Mouse (Mus musculus): ENCODE data around the gene Prss38.
"Not testable (repeated sequence)": the region's sequence is repeated elsewhere in the genome, so short reads cannot be mapped to it uniquely, and the experiment has no call there.

The Prss38 gene

GRCm38 (mm10) chr11:59369848-59370247, 5.6 kb downstream of the Prss38 start:
- no peak for DNase-seq (ENCODE audit: low spot score)

DNA sequence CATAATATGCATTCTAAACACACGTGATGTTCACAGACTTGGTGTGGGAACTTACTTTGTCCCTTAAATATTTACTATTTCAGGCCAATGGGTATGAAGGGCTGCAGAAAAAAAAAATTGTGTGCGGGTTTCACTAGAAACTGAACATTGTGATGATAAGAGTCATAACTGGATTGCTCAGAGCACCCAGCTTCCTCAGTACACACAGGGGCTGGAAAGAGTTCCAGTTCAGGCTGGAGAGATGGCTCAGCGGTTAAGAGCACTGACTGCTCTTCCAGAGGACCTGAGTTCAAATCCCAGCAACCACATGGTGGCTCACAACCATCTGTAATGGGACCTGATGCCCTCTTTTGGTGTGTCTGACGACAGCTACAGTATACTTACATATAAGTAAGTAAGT, 7.5 kb downstream of the Prss38 start:
- not testable (repeated sequence) for DNase-seq (ENCODE audit: low spot score)

- DNase-seq (ENCODE audit: low spot score): peak; percentile 51
Measured at GRCm38 (mm10) chr11:59366633-59367032, 8.8 kb downstream of the Prss38 start.

DNA sequence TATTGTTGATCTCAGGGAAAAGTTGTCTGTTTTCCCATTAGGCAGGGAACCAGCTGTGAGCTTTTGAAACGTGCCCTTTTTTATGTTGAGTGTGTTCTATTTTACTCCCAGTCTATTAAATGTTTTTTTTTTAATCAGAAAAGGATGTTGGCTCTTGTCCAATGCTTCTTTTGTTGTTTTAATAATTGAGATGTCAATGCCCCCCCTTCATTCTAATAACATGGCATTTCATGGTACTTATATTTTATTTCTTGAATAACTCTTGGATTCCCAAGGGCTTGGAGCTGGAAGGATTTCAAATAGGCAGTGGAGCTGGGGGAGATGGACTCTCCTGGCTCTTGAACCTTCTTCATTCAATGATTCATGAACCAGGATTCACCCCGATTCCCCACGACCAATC, 9.4 kb downstream of the Prss38 start:
- DNase-seq (ENCODE audit: low spot score): no peak

GRCm38 (mm10) chr11:59364417-59364816, 11.0 kb downstream of the Prss38 start:
- no peak for DNase-seq (ENCODE audit: low spot score)

- DNase-seq (ENCODE audit: low spot score): no peak
Measured at GRCm38 (mm10) chr11:59364007-59364406, 11.4 kb downstream of the Prss38 start.

DNA sequence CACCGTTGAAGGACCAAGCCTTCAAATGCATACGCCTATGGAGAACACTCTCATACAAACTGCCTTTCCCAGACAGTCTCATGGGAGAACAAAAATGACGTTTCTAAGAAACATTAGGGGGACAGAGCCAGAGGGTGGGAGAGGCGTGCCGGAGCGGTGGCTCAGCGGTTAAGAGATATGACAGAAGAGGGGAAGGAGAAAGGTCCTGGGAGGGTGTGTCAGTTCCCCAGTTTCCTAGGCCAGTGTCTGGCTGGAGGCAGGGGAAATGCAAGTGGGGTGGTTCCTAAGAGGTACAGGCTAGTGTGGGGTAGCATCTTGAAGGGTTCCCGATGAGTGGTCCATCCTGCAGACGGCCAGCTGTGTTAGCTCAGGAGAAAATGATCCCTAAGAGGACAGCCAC, 14.2 kb downstream of the Prss38 start:
- DNase-seq (ENCODE audit: low spot score): no peak

DNA sequence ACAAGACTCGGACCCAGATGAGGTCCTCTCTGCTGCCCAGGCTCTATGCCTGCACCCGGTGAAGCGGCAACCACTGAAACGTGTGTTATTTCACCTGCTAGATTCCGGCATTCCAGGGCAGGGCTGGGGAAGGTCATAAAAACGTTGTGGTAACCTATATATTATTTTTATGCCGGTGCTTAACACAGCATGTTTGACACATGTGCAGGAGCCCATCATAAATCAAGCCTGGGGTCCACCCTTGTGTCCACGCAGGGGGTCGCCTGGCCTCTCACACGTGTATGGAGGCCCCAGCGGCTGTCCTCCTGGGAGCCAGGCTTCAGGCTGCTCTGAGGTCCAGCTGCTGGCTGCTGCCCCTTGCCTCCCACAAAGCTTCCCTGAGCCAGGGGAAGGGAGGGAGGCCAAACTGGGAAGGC, 18.6 kb downstream of the Prss38 start:
- DNase-seq (ENCODE audit: low spot score): no peak

GRCm38 (mm10) chr11:59354793-59355192, 20.7 kb downstream of the Prss38 start:
- no peak for DNase-seq (ENCODE audit: low spot score)

DNA sequence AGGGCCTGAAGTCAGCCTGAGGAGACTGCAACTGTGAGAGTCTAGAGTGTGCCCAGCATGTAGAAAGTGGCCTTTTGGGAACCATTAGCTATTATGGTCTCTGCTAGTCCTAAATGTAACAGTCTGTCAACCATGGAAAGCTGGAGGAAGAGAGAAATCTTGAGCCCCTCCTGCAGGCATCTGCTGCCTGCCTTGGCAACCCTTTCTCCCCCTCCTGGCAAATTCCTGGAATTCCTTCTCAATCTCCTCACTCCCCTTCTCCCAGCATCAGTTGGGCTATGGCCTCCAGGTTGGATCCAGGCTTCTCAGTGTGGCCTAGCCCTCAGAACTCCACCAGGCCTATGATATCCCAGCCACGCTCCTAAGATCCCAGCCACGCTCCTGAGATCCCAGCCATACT, 25.1 kb downstream of the Prss38 start:
- DNase-seq (ENCODE audit: low spot score): no peak

DNA sequence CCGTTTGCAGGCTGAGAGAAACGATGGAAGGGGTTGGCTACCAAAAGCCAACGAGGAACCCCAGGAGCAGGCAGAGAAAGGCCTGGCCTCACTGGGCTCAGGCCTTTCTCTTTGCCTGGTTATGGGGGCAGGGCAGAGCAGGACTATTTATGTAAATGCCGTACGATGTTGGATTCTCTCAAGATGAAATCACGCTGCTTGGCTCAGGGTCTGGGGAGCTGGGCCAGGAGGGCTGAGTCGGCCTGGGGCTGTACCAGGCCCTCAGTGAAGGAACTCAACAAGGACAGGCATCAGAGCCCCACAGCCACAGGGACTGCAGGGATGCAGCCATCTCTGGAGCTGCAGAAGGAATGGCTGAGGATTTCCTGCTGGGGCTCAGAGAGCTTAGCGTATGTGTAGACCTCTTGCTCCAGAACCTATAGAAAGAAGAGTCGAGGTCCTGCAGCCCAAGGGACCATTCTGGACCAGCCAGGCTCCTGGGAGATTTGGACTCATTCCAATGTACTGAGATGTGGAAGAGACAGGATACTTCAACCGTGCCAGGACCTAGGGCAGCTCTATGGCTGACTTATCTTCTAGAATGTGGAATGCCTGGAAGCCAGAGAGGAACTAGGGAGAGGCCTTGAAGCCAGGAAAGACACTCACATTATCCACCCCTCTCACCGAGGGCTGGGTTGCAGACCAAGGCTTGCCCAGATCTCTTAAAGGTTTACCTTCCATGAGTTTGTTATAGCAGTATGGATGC, 29.1 kb downstream of the Prss38 start:
- DNase-seq (ENCODE audit: low spot score): no peak

DNA sequence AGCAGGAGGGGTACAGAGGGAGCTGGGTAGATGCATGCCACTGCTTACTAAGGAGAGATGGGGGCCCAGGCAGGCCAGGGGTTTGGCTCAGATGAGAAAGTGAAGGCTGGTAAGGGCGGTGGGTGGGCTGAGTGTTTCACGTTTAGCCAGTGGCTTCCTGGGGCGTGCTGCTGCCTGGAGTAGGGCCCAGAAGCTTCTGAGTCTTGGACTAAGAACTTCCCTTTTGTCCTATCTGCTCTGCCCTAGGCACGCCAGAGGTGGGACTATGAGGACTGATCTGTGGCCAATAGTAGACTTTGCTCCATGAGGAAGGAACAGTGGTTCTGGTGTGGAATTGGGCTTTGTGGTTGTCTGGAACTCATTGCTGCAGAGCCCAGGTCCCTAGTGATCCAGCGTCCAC, 32.5 kb downstream of the Prss38 start:
- DNase-seq (ENCODE audit: low spot score): no peak

- DNase-seq (ENCODE audit: low spot score): no peak
Measured at GRCm38 (mm10) chr11:59338736-59339120, 36.7 kb downstream of the Prss38 start.

GRCm38 (mm10) chr11:59337955-59338735, 37.3 kb downstream of the Prss38 start:
- DNase-seq (ENCODE audit: low spot score): no peak

DNA sequence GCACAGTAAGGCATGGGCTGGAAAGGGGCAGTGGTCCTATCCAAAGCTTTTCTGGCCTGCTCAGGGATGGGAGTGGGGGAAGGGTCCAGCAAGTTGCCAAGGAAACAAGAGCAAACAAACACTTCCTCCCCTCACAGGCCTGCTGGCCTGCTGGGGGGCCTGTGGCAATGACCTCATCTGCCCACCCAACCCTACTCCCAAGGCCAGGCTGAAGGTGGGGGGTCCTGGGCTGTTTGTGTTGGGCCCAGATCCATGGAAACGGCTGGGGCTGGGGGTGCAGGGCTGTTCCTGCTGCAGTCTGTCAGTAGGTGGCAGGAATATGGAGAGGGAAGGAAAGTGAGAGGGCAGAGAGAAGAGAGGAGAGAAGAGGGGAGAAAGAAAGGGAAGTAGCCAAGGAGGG, 39.1 kb downstream of the Prss38 start:
- peak; percentile 30 for DNase-seq (ENCODE audit: low spot score)

DNA sequence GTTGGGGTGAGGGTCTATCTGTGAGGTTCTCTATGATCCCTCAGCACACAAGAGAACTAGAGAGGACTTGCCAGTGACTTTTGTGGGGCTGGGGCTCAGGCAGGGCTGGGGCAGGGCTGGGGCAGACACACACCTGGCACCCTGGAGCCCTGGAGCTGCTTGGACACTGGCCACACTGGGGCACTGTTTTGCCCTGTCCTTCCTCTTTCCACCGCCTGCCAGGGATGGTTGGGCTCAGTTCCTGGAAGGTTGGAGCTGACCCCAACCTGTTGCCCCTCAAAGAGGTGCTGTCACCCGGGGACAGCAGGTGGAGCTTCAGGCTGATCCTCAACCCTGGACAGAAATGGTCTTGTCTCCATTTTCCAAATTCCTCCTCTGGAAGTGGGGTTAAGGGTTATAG, 39.5 kb downstream of the Prss38 start:
- no peak for DNase-seq (ENCODE audit: low spot score)

DNA sequence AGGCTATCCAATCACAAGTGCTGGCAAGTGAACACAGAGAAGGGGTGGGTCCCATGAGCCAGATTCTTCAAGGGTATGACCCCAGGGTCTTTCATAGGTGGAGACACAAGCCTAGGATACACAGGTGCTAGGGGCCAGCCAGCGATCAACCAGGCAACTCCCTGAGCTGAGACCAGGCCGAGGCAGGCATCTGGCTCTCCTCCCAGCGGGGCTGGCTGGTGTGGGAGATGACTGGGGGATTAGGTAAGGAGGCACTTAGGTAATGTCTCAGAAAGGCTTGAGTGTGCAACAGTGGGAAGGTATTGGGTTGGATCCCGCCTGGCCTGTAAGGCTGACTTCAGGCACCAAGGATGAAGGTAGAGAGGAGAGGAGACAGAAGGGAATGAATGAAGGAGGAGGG, 40.3 kb downstream of the Prss38 start:
- no peak for DNase-seq (ENCODE audit: low spot score)

- DNase-seq (ENCODE audit: low spot score): no peak
Measured at GRCm38 (mm10) chr11:59332938-59333337, 42.5 kb downstream of the Prss38 start.

- no peak for DNase-seq (ENCODE audit: low spot score)
Measured at GRCm38 (mm10) chr11:59331167-59331869, 44.1 kb downstream of the Prss38 start.

- DNase-seq (ENCODE audit: low spot score): peak; percentile 88
Measured at GRCm38 (mm10) chr11:59330560-59330959, 44.9 kb downstream of the Prss38 start.

DNA sequence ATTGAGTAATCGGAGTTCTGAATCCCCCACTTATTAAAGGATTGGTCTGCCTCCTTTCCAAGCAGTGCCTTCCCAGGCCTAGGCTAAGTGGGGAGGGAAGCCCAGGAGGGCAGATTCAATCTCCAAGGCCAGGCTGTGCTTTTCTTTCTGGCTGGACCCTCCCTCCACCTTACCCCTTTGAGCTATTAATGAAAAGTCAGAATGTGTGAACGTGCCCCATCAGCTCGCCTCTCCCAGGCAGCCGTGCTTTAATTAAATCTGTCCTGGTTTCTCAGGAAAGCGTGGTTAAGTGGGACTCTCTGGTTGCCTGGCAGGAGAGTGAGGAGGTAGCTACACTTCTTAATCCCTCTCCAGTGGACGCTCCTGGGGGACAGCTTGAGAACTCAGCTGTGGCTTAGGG, 45.8 kb downstream of the Prss38 start:
- peak; percentile 49 for DNase-seq (ENCODE audit: low spot score)

GRCm38 (mm10) chr11:59327625-59328024, 47.8 kb downstream of the Prss38 start:
- no peak for DNase-seq (ENCODE audit: low spot score)

GRCm38 (mm10) chr11:59324777-59325176, 50.7 kb downstream of the Prss38 start:
- no peak for DNase-seq (ENCODE audit: low spot score)
